Mouse (Mus musculus): ENCODE results near the gene Olfr272. TPM values are rescaled to one million over a fixed set of nuclear protein-coding genes. Genes with fewer than 3 reads are reported as not detected.

Gene Olfr272
- polyA plus RNA-seq (2014; fragmentation: Illumina TruSeq; extraction: RNeasy Lipid Tissue Mini Kit (QIAGEN cat#74804); ENCODE audit: low read depth, low replicate concordance) = not detected

GRCm38 (mm10) chr4:52919078-52919477, at the start of gene Olfr272:
Olfr272 (minus strand) TSS chr4:52919178.

GRCm38 (mm10) chr4:52964247-52964646, 45.3 kb upstream of the Olfr272 start, which contains the start of gene Olfr270:
Olfr270 (plus strand) TSS chr4:52964547.

Other genes with a start within 250 kb of the Olfr272 start
- not detected for gene Olfr275, start 104.6 kb downstream of the Olfr272 start, polyA plus RNA-seq (2014; fragmentation: Illumina TruSeq; extraction: RNeasy Lipid Tissue Mini Kit (QIAGEN cat#74804); ENCODE audit: low read depth, low replicate concordance)
- not detected for gene Olfr273, start 59.9 kb downstream of the Olfr272 start, polyA plus RNA-seq (2014; fragmentation: Illumina TruSeq; extraction: RNeasy Lipid Tissue Mini Kit (QIAGEN cat#74804); ENCODE audit: low read depth, low replicate concordance)
- gene Olfr270, start 45.4 kb upstream of the Olfr272 start, polyA plus RNA-seq (2014; fragmentation: Illumina TruSeq; extraction: RNeasy Lipid Tissue Mini Kit (QIAGEN cat#74804); ENCODE audit: low read depth, low replicate concordance) = not detected
- gene Nipsnap3a, start 70.1 kb upstream of the Olfr272 start, polyA plus RNA-seq (2014; fragmentation: Illumina TruSeq; extraction: RNeasy Lipid Tissue Mini Kit (QIAGEN cat#74804); ENCODE audit: low read depth, low replicate concordance) = not detected
- gene Nipsnap3b, start 92.7 kb upstream of the Olfr272 start, polyA plus RNA-seq (2014; fragmentation: Illumina TruSeq; extraction: RNeasy Lipid Tissue Mini Kit (QIAGEN cat#74804); ENCODE audit: low read depth, low replicate concordance) = 6.2 TPM
- 8.2 TPM for gene Abca1, start 240.7 kb upstream of the Olfr272 start, polyA plus RNA-seq (2014; fragmentation: Illumina TruSeq; extraction: RNeasy Lipid Tissue Mini Kit (QIAGEN cat#74804); ENCODE audit: low read depth, low replicate concordance)